Mouse (Mus musculus) hindbrain, embryonic 11.5 days (tissue): ENCODE results near the gene Vmn2r23. TPM values are rescaled to one million over a fixed set of nuclear protein-coding genes. Genes with fewer than 3 reads are reported as not detected.

Source experiments
- polyA plus RNA-seq: library from polyadenylated mRNA; unstranded; fragments of >200 nt; fragmentation: Nextera tagmentation; extraction: Ambion mirVana; gene quantifications from 2 replicates; pipeline ENCODE4 v1.2.1, GENCODE M21; 2014

Gene Vmn2r23
- polyA plus RNA-seq, 1 experiment from 2014 or later: not detected

Other genes starting within 250 kb of the Vmn2r23 start
- gene Vmn2r21, start 169.3 kb upstream of the Vmn2r23 start, polyA plus RNA-seq: not detected in 2 replicates
- not detected in 2 replicates for gene Vmn2r22, start 51.9 kb upstream of the Vmn2r23 start, polyA plus RNA-seq
- gene Vmn2r24, start 76.2 kb downstream of the Vmn2r23 start, polyA plus RNA-seq: not detected in 2 replicates
- gene Vmn2r25, start 150.8 kb downstream of the Vmn2r23 start, polyA plus RNA-seq: not detected in 2 replicates